Mouse (Mus musculus) left cerebral cortex, adult 9 months (tissue): ENCODE measurements around the gene Syngr4.
A peak's percentile ranks its signal among the peaks of the same experiment; 100 is the strongest.

ENCODE experiments used
- DNase-seq, 2 experiments: peaks; one replicate each; pipeline ENCODE4 v3.0.0; 2022; ENCODE audit warnings: low spot score in 2 of 2

Gene Syngr4

GRCm38 (mm10) chr7:45869787-45870186 lies 26.7 kb downstream of the Syngr4 start:
- DNase-seq: no peak

DNA sequence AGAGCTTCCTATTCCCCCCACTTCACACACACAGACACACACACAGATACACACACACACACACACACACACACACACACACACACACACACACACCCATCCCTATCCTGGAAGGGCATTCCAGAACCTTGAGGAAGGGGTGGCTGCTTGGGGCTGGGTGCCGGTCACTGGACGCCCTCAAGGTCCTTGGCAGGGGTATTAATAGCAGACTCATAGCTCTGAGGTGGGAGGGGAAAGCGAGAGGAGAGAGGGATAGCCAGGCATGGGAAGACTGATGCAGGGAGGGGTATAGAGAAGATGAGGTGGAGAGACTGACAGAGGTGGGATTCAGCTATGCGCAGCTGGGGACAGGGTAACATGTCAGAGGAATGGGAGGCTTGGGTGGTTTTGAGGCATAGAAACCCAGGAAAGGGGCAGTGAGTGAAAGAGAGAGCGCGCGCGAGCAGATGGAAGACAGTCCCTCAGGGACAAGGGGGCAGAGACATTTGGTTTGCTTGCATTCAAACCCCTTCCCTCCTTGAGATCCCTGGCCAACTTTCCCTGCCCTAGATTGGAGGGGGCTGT lies 27.3 kb downstream of the Syngr4 start:
- DNase-seq: no peak

DNA sequence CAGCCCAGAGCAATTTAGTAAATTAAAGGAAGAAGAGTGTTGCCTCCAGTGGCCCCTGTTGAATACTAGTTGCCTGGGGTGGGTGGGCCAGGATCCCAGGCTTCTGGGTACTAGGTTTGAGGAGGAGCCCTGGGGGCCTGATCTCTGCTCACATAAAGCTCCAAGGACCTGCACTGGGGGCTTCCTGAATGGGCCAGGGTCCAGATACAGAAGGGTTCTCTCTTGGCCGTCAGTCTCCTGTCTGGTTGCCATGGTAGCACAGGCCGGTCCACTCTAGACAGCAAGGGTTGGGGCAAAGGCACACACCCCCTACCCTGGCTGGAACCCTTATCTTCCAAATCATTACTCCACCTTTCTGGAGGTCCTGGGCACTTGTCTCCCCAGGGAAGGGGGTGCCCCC lies 28.6 kb downstream of the Syngr4 start:
- no peak for DNase-seq

DNA sequence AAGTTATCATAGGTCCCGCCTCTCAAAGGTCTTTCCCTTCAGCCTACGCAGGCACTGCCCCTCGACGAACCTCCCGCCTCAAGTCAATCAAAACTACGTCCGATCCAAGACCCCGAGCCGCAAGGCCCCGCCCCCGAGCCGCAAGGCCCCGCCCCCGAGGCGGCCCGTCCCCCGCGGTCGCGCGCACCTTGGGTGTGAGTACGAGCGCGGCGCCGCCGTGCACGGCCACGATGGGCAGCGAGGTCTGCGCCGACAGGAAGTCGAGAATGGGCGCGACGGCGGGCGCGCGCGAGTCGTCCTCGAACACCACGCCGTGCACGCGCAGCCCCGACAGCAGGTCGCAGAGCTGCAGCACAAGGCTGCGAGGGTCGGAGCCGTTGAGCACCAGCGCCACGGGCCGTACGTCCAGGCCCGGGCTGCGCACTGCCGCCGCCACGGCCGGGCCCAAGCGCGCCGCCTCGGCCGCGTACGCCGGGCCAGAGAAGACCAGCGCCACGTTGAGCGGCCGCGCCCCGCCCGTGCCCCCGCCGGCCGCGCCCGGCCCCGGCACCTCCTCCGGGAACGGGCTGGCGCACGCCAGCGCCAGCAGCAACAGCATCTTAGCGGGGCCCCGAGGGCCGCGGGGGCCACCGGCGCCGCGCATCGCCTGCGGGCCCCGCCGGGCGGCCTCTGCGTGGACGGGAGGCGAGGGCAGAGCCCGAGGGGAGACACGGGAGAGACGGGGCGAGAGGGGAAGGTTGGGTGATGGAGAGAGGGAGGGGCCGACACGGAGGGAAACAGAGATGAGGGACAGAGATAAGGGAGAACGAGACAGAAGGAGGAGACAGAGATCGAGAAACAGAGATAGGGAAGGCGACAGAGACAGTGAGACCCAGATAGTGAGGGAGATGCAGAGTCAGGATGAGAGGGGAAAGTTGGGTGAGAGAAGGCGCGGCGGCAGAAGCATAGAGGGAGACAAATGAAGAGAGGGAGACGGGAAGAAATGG lies 30.3 kb downstream of the Syngr4 start:
- peak; percentile 36 to 75 for DNase-seq

- no peak for DNase-seq
Measured at GRCm38 (mm10) chr7:45864435-45864834, 32.1 kb downstream of the Syngr4 start.

DNA sequence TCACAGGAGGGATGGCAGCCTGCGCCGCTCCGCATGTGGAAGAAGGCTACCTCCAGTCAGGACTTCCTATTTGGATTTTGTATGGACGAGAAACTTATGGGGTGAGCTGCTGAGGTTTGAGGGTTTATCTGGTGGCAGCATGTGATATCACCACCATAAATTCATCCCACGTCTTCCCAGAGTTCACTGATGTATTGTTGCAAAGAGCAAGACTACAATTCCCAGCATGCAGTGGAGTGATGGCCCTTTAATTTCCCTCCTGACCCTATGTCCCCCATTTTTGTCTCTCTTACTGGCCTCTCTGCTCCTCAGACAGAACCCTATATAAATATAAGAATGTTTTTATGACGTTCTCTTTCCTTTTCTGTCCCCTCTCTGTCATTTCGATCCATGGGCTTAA lies 33.7 kb downstream of the Syngr4 start:
- DNase-seq: no peak

GRCm38 (mm10) chr7:45859008-45859407 lies 37.5 kb downstream of the Syngr4 start:
- no peak for DNase-seq

GRCm38 (mm10) chr7:45856950-45857901 lies 39.3 kb downstream of the Syngr4 start:
- no peak for DNase-seq

DNA sequence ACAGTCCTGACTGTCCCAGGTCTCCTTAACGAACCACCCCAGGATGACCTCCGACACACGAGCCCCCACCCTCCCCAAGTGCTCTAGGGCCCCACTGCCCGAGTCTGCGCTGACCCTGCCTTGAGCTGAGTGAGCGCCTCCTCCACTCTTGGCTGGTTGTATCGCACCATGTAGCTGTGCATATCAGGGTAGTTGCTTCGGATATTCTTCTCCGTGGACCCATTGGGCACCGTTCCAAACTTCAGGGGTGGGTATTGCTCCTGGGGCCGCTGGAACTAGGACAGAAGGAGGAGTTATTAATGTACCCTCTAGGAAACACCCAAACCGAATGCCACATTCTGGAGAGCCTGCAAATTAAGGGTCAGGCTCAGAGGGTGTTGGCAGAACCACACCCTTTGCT lies 43.4 kb downstream of the Syngr4 start:
- no peak for DNase-seq

DNA sequence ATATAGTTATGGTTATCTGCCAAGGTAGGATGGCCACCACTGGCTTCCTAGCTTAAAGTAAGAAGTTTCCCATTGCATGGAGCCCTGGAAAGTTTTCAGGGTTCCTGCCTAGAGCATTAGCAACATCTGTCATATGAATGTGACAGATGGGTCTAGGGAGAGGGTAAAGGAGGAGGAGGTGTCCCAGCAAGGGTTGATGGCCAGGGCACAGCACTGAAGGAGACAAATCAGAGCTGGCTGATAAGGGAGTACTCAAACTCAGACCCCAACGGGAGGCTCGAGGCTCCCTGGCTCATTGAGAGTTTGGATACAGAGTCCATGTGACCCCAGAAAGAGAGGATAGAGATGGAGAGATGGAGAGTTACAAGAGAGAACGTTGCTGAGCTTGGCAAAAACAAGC lies 45.9 kb downstream of the Syngr4 start:
- no peak for DNase-seq

GRCm38 (mm10) chr7:45848447-45849027 lies 48.0 kb downstream of the Syngr4 start:
- no peak for DNase-seq

- DNase-seq: no peak
Measured at GRCm38 (mm10) chr7:45842950-45843744, 53.4 kb downstream of the Syngr4 start.
